Mouse (Mus musculus) CD4-positive helper T cell, adult 2 months (primary cell): ENCODE results near the gene Ppm1b.
A peak's percentile ranks its signal among the peaks of the same experiment; 100 is the strongest.

Experiments used
- DNase-seq: peaks from one replicate; pipeline ENCODE4 v3.0.0-alpha.2; 2012; ENCODE audit warnings: low read depth, missing footprints, low spot score

The Ppm1b gene

DNA sequence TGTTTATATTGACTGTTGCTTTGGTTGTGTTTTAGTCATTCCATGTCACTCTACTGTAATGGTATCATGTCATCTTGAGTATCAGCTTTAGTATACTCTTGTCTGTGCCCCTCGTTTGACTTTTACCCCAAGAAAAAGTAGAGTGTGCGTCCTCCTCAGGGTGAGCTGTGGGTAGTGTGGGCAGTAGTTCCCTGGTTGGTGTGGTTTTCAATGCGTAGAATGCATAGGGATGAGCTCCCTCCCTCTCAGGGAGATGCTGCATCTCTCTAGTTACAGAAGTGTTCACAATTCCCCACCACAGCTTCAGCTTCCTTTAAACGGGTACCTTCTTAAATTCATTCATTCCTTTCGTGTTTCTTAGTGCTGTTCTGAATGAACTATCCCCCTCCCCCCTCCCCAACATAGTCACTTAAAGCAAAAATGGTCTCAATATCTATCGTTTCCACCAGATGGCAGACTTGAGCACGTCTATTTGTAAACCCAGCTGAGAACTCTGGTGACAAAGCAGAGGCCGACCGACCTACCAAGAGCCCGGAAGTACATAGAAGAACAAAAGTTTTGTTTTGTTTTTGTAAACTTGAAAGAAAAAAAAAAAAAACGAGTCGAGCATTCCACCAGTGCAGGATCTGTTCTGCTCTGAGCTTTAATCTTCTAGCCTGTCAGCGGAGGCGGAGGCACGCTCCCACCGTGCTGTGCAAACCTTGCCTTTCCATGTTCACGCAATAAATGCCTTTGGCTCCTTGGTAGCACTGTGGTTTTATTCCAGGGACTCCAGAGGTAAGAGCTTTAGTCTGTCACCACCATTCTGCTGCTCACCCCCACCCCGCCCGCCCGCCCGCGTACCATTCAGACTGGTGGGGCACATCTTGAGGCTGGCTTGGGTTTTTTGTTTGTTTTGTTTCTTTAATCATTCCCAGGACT lies 67.0 kb downstream of the Ppm1b start:
- DNase-seq = peak; percentile 91

- DNase-seq = no peak
Observed at GRCm38 (mm10) chr17:85024237-85024636, 67.7 kb downstream of the Ppm1b start.

GRCm38 (mm10) chr17:85025151-85025550 lies 68.6 kb downstream of the Ppm1b start:
- DNase-seq = no peak

- no peak for DNase-seq
Observed at GRCm38 (mm10) chr17:85026436-85026835, 69.9 kb downstream of the Ppm1b start.

- DNase-seq = no peak
Observed at GRCm38 (mm10) chr17:85027247-85027646, 70.7 kb downstream of the Ppm1b start.

GRCm38 (mm10) chr17:85028093-85028739 lies 71.7 kb downstream of the Ppm1b start, which contains the start of gene Slc3a1:
Slc3a1 (plus strand) TSS chr17:85028376.
- no peak for DNase-seq

DNA sequence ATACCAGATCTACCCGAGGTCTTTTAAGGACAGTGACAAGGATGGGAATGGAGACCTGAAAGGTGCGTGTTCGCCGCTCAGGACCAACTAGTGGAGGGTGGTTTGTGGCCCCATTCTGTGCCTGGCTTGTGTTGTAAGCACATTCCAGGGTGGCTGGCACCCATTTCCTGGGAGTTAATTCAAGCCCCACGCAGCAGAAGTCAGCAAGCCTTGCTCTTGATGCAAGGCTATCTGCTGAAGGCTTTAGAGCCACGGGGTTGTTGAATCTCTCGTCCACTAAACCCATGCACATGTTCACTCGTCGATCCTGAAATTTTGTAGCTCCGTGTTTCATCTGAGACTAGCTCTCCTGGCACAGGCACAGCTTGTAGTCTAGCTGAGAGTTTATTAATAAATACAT lies 72.3 kb downstream of the Ppm1b start:
- no peak for DNase-seq

DNA sequence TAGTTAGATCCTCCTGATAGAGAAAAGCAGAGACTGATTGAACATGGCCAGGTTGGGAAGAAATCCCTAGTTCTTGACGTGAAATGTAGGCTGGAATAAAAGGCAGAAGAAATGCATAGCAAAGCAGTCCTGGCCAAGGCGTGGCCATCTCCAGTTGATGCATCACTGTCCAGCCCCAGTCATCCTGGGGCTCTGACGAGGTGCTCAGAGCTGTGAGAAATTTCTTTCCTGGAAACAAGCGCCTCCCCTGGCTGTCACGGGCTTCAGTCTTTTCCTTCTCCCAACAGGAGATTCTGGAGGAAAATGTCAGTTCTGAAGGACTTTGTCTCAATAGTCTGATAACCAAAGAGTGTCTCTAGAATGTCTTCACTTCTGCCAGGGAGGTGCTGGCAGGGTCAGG lies 74.1 kb downstream of the Ppm1b start:
- no peak for DNase-seq

- DNase-seq = no peak
Observed at GRCm38 (mm10) chr17:85033087-85033486, 76.5 kb downstream of the Ppm1b start.

DNA sequence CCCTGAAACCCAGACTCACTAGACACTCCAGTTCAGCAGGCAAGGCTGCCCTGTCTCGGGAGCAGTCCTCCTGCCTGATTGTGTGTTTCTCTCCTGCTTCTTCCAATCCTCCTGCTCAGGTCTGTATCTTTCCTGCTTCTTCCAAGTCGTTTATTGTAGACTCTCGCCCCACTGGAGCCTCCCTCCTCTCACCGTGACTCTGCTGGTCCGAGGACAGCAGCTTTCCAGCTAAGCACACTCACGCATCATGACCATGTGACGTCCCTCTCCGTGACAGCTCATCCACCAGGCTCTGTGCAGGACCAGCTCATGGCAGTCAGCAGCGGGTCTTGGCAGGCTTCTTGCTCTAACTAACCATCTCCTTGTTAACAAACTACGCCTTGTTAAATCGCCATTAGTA lies 77.5 kb downstream of the Ppm1b start:
- no peak for DNase-seq

GRCm38 (mm10) chr17:85037855-85038254 lies 81.3 kb downstream of the Ppm1b start:
- DNase-seq = no peak

GRCm38 (mm10) chr17:85038311-85038710 lies 81.8 kb downstream of the Ppm1b start:
- no peak for DNase-seq

GRCm38 (mm10) chr17:85038761-85039160 lies 82.2 kb downstream of the Ppm1b start:
- DNase-seq = no peak

DNA sequence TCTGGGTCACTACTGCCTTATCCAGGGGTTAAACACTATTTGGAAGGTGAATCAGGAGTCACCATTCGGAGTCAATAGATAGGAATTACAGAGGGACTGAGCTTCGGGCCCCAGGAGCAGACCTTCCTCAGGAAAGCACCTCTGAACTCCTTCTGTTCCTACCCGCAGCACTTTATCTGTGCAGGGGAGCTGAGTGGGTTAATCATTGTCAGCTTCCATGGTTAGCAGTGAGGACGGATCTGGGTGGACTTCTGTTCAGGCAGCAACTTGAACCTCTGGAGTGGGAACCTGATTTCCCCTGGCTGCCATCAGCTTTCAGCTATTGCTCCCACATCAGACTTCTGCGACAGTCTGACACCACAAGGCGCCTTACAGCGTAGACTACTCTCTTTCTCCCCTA lies 84.4 kb downstream of the Ppm1b start:
- no peak for DNase-seq

DNA sequence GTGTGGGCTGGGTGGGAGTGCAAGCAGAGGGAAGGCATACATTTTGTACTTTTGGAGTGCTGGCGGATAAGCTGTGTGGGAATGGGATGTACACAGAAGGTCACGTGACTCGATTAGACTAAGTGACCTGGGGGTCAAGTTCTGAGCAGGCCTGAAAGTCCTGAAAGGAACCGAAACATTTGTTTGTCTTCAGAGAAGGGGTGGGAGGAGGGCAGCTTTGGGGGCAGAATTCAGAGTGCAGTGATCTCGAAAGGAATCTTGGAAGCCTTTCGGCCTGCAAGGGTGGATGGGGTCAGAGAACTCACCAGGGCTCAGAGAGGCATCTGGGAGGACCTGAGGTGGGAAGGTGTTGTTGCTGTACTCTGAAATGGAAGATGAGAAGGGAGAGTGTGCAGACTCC lies 85.9 kb downstream of the Ppm1b start:
- no peak for DNase-seq

GRCm38 (mm10) chr17:85043404-85043816 lies 86.9 kb downstream of the Ppm1b start:
- no peak for DNase-seq

DNA sequence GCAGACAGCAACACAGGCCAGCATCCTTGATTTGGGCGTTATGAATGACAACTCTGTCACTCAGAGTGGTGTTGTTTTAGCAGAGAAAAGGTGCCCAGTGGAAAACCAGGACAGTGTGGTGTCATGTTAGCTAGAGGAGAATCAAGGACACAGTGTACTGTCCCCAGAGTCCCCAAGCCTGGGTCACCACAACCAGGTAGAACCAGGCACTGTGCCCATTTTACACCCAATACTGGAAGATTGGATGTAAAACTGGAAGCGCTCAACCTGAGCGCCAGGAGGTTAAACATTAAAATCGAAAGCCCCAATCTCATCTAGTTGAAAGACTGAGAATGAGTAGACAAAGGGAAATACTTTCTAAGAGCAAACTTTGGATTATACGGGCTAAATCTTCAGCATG lies 87.9 kb downstream of the Ppm1b start:
- DNase-seq = no peak

DNA sequence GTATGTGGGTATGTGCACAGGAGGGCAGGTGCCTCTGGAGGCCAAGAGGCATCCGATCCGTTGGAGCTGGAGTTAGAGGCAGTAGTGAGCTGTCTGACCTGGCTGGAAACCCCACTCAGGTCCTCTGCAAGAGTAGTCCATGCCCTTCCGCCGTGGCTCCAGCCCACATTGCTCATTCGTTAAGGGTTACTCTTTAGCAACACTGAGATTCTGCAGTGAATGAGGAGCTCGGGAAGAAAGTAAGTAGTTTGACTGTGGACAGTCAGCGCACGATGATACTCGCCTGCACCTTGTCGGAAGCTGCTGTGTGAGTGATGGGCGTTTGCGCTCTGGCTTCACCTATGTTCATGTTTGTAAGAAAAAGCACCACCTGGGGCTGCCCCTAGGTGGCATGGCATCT lies 88.6 kb downstream of the Ppm1b start:
- DNase-seq = no peak

GRCm38 (mm10) chr17:85048379-85048778 lies 91.8 kb downstream of the Ppm1b start:
- DNase-seq = no peak

DNA sequence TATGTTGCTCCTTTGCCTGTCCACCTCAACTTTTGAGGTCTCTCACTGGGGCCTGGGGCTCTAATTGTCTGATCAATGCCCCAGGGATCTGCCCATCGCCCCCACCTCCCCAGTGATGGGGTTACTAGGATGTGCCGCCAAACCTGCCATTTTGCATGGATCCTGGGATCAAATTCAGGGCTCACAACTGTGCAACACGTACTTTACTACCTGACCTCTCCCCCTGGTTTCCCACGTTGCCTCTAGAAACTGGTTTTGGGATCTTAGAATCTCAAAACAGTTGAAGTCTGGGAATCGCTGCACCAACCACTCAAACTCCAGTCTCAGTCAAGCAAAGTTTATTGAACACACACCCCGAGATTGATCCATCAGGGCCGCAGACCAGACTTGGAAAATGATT lies 101.7 kb downstream of the Ppm1b start:
- no peak for DNase-seq

- DNase-seq = no peak
Observed at GRCm38 (mm10) chr17:85059136-85059535, 102.6 kb downstream of the Ppm1b start.

- no peak for DNase-seq
Observed at GRCm38 (mm10) chr17:85063560-85063959, 107.0 kb downstream of the Ppm1b start.

GRCm38 (mm10) chr17:85067331-85067730 lies 110.8 kb downstream of the Ppm1b start:
- DNase-seq = no peak
